Mouse (Mus musculus) ovary, postnatal 14 days (tissue): ENCODE data around the gene Ak8.

ENCODE experiments used
- DNase-seq: peaks from one replicate; pipeline ENCODE4 v3.0.0; 2022; ENCODE audit warnings: low spot score

The Ak8 gene

GRCm38 (mm10) chr2:28794623-28795022 is 94.7 kb downstream of the Ak8 start:
- no peak for DNase-seq

GRCm38 (mm10) chr2:28796298-28796697 is 96.3 kb downstream of the Ak8 start:
- no peak for DNase-seq

- DNase-seq, result no peak
Measured at GRCm38 (mm10) chr2:28797490-28798106, 97.6 kb downstream of the Ak8 start.

GRCm38 (mm10) chr2:28798390-28798789 is 98.4 kb downstream of the Ak8 start:
- DNase-seq, result no peak

GRCm38 (mm10) chr2:28799575-28799974 is 99.6 kb downstream of the Ak8 start:
- DNase-seq, result no peak

GRCm38 (mm10) chr2:28803406-28803805 is 103.4 kb downstream of the Ak8 start:
- DNase-seq, result no peak

- DNase-seq, result no peak
Measured at GRCm38 (mm10) chr2:28808841-28809240, 108.9 kb downstream of the Ak8 start.

- DNase-seq, result no peak
Measured at GRCm38 (mm10) chr2:28810260-28811013, 110.5 kb downstream of the Ak8 start.

- no peak for DNase-seq
Measured at GRCm38 (mm10) chr2:28818866-28819265, 118.9 kb downstream of the Ak8 start.

- no peak for DNase-seq
Measured at GRCm38 (mm10) chr2:28829265-28829664, 129.3 kb downstream of the Ak8 start.

- no peak for DNase-seq
Measured at GRCm38 (mm10) chr2:28836181-28836940, 136.4 kb downstream of the Ak8 start.

- DNase-seq, result peak; percentile 6
Measured at GRCm38 (mm10) chr2:28839501-28840221, 139.7 kb downstream of the Ak8 start.

- DNase-seq, result peak; percentile 92
Measured at GRCm38 (mm10) chr2:28840222-28840951, 140.4 kb downstream of the Ak8 start, which contains the start of the genes Gtf3c4 and Ddx31. Gene Gtf3c4, minus strand, starts transcription at chr2:28840360. Gene Ddx31, plus strand, starts transcription at chr2:28840406.

- DNase-seq, result no peak
Measured at GRCm38 (mm10) chr2:28842042-28842441, 142.1 kb downstream of the Ak8 start.

- no peak for DNase-seq
Measured at GRCm38 (mm10) chr2:28848879-28849278, 148.9 kb downstream of the Ak8 start.

GRCm38 (mm10) chr2:28852594-28852993 is 152.6 kb downstream of the Ak8 start:
- DNase-seq, result no peak

GRCm38 (mm10) chr2:28855773-28856172 is 155.8 kb downstream of the Ak8 start:
- DNase-seq, result no peak

GRCm38 (mm10) chr2:28859303-28859702 is 159.3 kb downstream of the Ak8 start:
- DNase-seq, result no peak

GRCm38 (mm10) chr2:28860678-28861423 is 160.9 kb downstream of the Ak8 start:
- no peak for DNase-seq
